Mouse (Mus musculus) limb, embryonic 12.5 days (tissue): ENCODE measurements around the gene Robo4. TPM values are rescaled to one million over a fixed set of nuclear protein-coding genes. Genes with fewer than 3 reads are reported as not detected.

Experiments used
- ATAC-seq: fragments of 200-750 bp; cut with Nextera tagmentation; 2 replicates; pipeline ENCODE4 v1.8.0; 2017; ENCODE audit warnings: low read depth, moderate TSS enrichment; ENCODE audit not compliant: insufficient number of reproducible peaks, insufficient read depth, low FRiP score, low TSS enrichment
- H3K27ac ChIP-seq: fragments of 300-500 bp; sonication (generic); 2 replicates; pipeline ENCODE4 v1.5.1; 2016; ENCODE audit warnings: mild to moderate bottlenecking, moderate library complexity
- H3K27me3 ChIP-seq: fragments of 300-500 bp; sonication (generic); 2 replicates; pipeline ENCODE4 v1.6.1; 2016; ENCODE audit warnings: mild to moderate bottlenecking, moderate library complexity
- H3K36me3 ChIP-seq: fragments of 300-500 bp; sonication (generic); 2 replicates; pipeline ENCODE4 v1.6.1; 2016; ENCODE audit warnings: mild to moderate bottlenecking, moderate library complexity
- H3K4me1 ChIP-seq: fragments of 300-500 bp; sonication (generic); replicated peaks from 2 replicates; pipeline ENCODE4 v1.6.1; 2016
- H3K4me2 ChIP-seq: fragments of 300-500 bp; sonication (generic); 2 replicates; pipeline ENCODE4 v1.6.1; 2016; ENCODE audit warnings: mild to moderate bottlenecking, moderate library complexity
- H3K4me3 ChIP-seq: fragments of 300-500 bp; sonication (generic); replicated peaks from 2 replicates; pipeline ENCODE4 v1.5.1; 2016; ENCODE audit warnings: mild to moderate bottlenecking
- H3K9ac ChIP-seq: fragments of 300-500 bp; sonication (generic); replicated peaks from 2 replicates; pipeline ENCODE4 v1.6.1; 2016; ENCODE audit warnings: mild to moderate bottlenecking, moderate library complexity
- H3K9me3 ChIP-seq: fragments of 300-500 bp; sonication (generic); 2 replicates; pipeline ENCODE4 v1.6.1; 2016; ENCODE audit warnings: mild to moderate bottlenecking, moderate library complexity
- WGBS: fragments of 180-500 bp; shearing (Covaris S2); methylation state at CpG from one replicate; pipeline ENCODE4 v1.1.7; 2016; 5-methylcytosine and 5-hydroxymethylcytosine counted together
- polyA plus RNA-seq: library from polyadenylated mRNA; unstranded; fragments of >200 nt; fragmentation: Nextera tagmentation; extraction: Ambion mirVana; gene quantifications from 2 replicates; pipeline ENCODE4 v1.2.1, GENCODE M21; 2016

The Robo4 gene
- polyA plus RNA-seq, 1 experiment from 2014 or later = 8.4 TPM

GRCm38 (mm10) chr9:37432026-37432666 lies 30.4 kb downstream of the Robo4 start:
- H3K4me1 ChIP-seq = peaks cover 17% of the 10 kb centered on the region
- no peaks in the 10 kb centered on the region for H3K36me3 ChIP-seq
- H3K27ac ChIP-seq = no peak overlapping the region
- WGBS = 2% methylated on average over 16 of the region's 17 CpGs
- peak overlapping the region; percentile 54 for H3K4me2 ChIP-seq
- no peak overlapping the region for H3K9ac ChIP-seq
- ATAC-seq = no peak
- peak overlapping the region; percentile 33; the same call in 1 of the 2 replicates for H3K4me3 ChIP-seq
- H3K27me3 ChIP-seq = peaks cover 97% of the 10 kb centered on the region
- H3K9me3 ChIP-seq = no peaks in the 10 kb centered on the region

DNA sequence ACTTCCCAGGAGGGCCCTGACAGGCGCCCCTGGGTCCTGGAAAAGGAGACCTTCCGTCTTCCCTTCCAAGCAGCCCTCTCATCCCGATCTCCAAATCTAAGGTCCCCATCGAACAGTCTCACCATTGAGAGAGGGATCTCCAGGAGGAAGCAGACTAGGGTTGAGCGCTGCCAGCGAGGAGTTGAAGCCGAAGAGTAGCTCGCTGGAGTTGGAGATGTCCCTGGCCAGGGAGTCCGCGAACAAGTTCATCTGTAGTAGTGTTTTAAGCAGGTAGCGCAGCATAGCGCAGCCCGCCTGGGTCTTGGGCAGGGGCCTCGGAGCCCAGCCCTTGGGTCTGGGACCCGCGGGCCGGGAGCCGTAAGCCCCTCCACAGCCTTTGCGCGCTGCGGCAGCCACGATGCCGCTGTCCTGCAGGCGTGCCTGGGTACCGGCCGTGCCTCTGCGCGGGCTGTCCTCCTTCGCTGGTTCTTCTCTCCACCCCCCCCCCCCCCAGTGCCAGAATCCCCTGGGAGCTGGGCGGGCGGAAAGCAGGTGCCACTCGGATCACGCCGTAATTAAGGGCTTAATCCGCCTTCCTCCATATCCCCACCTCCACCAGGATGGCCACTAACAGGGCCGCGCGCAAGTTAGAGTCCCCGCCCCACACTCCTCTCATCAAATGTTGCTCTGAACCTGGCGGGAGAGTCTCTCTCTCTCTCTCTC lies 31.2 kb downstream of the Robo4 start, which contains the start of gene Robo3:
Robo3 (minus strand) TSS at position 527 of the 702 bp plus-strand sequence.
- H3K36me3 ChIP-seq = no peaks in the 10 kb centered on the region
- 2% methylated on average over 39 of the region's 40 CpGs for WGBS
- H3K4me3 ChIP-seq = peak within 1 kb of the TSS; percentile 33
- H3K4me1 ChIP-seq = peaks cover 17% of the 10 kb centered on the region
- no peaks in the 10 kb centered on the region for H3K9me3 ChIP-seq
- H3K27ac ChIP-seq = no peak within 1 kb of the TSS
- peaks cover 95% of the 10 kb centered on the region for H3K27me3 ChIP-seq
- H3K9ac ChIP-seq = no peak within 1 kb of the TSS
- no peak for ATAC-seq
- peak within 1 kb of the TSS; percentile 54 for H3K4me2 ChIP-seq

- peak overlapping the region; percentile 54; the same call in 1 of the 2 replicates for H3K4me2 ChIP-seq
- peaks cover 92% of the 10 kb centered on the region for H3K27me3 ChIP-seq
- no peaks in the 10 kb centered on the region for H3K9me3 ChIP-seq
- H3K4me3 ChIP-seq = no peak overlapping the region
- H3K9ac ChIP-seq = no peak overlapping the region
- no peak for ATAC-seq
- no peaks in the 10 kb centered on the region for H3K36me3 ChIP-seq
- no peak overlapping the region for H3K27ac ChIP-seq
- peaks cover 17% of the 10 kb centered on the region for H3K4me1 ChIP-seq
- WGBS = 2% methylated on average over 18 of the region's 18 CpGs
Measured at GRCm38 (mm10) chr9:37433823-37434560, 32.3 kb downstream of the Robo4 start.

DNA sequence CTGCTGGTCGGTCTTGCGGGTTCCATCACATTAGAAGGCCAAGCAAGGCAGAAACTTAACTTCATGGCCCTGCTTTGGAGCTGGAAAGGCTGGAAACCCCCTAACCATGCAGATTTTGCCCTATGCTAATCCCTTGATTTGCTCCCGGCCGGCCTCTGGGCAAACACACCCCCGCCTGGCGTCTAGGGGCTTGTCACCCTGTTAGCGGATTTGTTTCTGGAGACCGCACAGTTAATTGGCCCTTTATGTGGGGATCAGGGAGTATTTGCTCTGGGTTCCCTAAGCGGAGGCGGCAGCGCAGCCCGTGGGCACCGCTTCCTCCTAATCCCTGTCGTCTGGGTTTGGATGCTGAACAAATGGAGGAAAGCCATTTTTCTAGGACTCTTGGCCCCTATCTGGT lies 33.2 kb downstream of the Robo4 start:
- no peak for ATAC-seq
- H3K9me3 ChIP-seq = no peaks in the 10 kb centered on the region
- H3K27me3 ChIP-seq = peaks cover 89% of the 10 kb centered on the region
- H3K9ac ChIP-seq = no peak overlapping the region
- no peak overlapping the region for H3K4me2 ChIP-seq
- H3K27ac ChIP-seq = no peak overlapping the region
- H3K4me3 ChIP-seq = no peak overlapping the region
- WGBS = 2% methylated on average over 14 of the region's 14 CpGs
- no peaks in the 10 kb centered on the region for H3K36me3 ChIP-seq
- peaks cover 17% of the 10 kb centered on the region for H3K4me1 ChIP-seq

DNA sequence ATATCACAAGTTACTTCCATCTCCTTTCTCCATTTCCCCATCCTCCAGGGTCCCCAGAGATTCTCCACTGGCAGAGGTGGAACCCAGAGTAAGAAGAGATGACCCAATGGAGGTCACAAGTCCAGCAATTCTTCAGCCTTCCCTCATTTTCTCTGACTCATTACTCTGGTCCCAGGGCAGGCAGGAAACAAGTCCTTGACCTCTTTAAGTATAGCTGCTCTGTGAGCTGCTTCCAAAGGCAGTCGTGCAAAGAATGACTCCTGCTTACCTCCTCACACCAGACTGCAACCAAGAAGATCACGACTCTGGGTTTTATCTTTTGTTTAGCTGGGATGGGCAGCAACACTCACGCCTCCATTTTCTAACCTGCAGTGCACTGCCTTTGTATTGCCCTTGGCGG lies 33.9 kb downstream of the Robo4 start:
- peaks cover 83% of the 10 kb centered on the region for H3K27me3 ChIP-seq
- H3K27ac ChIP-seq = no peak overlapping the region
- WGBS = 7% methylated on average over 4 of the region's 4 CpGs
- no peak overlapping the region for H3K4me3 ChIP-seq
- no peaks in the 10 kb centered on the region for H3K9me3 ChIP-seq
- H3K36me3 ChIP-seq = no peaks in the 10 kb centered on the region
- ATAC-seq = no peak
- no peak overlapping the region for H3K9ac ChIP-seq
- no peak overlapping the region for H3K4me2 ChIP-seq
- H3K4me1 ChIP-seq = peaks cover 17% of the 10 kb centered on the region

DNA sequence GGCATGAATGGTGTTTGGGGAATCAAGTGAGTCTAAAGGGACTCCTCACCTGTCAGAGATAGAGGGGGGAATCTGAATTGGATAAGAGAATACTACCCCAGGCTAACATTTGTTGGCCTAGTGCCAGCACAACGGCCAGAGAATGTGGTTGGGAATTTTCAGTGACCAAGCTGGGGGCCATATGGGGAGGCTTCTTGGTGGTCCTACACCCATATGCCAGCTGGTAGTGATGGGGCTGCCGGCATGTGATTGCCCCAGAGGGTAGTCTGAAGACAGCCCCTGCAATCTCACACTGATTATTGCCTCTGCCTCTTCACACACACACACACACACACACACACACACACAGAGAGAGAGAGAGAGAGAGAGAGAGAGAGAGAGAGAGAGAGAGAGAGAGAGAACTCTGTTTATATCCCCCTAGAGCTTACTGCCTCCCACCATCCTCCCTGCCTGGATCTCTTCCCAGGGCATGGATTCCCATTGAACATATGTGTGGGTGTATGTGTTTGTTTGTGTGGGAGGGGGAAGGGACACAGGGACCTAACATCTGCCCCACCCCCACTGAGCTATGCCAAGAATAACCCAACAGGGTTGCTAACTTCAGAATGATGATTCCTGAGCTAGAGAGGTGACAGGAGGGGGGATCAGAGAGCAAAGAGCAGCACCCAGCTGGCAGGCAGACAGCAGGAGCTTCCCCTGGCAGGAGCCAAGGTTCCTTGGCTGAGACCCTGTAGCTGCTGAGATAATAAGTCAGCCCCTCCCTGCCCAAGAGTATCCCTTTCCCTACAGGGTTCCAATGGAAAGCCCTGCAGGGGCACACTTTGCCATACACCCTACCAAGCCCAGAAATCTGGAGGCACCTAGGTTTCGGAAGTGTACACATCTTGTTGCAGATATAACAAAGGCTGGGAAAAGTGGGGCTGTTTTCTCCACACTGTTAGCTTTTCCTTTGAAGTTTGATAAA lies 36.4 kb downstream of the Robo4 start:
- Histone ChIP-seq H3K27me3 (peaks cover 59% of the 10 kb centered on the region), H3K36me3 (no peaks in the 10 kb centered on the region), H3K4me3 (no peak overlapping the region), H3K9me3 (no peaks in the 10 kb centered on the region), H3K4me2 (no peak overlapping the region), H3K9ac (no peak overlapping the region), H3K27ac (no peak overlapping the region), H3K4me1 (peaks cover 6% of the 10 kb centered on the region; the same call in 1 of the 2 replicates)
- WGBS = 35% methylated on average over 3 of the region's 3 CpGs
- no peak for ATAC-seq

- Histone ChIP-seq H3K9ac (no peak overlapping the region), H3K36me3 (no peaks in the 10 kb centered on the region), H3K4me3 (no peak overlapping the region), H3K27me3 (peaks cover 76% of the 10 kb centered on the region), H3K4me1 (peaks cover 27% of the 10 kb centered on the region), H3K4me2 (no peak overlapping the region), H3K9me3 (no peaks in the 10 kb centered on the region), H3K27ac (no peak overlapping the region)
- ATAC-seq = no peak
- WGBS = 3% methylated on average over 5 of the region's 5 CpGs
Measured at GRCm38 (mm10) chr9:37452401-37452800, 50.7 kb downstream of the Robo4 start.

DNA sequence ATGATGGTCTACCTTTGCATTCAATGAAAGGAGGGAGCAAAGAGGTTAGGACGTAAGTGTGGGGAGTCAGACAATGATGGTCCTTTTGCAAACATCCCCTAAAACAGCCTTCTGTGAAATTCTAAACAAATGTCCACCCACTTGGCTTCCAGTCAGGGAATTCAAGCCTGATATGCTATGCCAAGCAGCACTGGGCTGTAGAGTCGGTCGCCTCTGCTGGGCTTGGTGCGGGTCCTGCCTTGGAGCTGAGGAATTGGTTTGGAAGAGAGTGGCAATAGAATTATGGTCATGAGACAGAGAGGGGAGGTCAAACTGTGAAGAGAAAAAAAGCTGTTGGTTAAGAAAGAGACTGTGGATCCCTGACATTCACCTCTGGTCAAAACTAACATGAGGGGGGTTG lies 51.6 kb downstream of the Robo4 start:
- Histone ChIP-seq H3K9ac (no peak overlapping the region), H3K4me3 (no peak overlapping the region), H3K4me1 (peaks cover 27% of the 10 kb centered on the region), H3K9me3 (no peaks in the 10 kb centered on the region), H3K36me3 (no peaks in the 10 kb centered on the region), H3K27me3 (peaks cover 81% of the 10 kb centered on the region), H3K4me2 (no peak overlapping the region), H3K27ac (no peak overlapping the region)
- ATAC-seq = no peak
- WGBS = 33% methylated on average over 4 of the region's 4 CpGs

DNA sequence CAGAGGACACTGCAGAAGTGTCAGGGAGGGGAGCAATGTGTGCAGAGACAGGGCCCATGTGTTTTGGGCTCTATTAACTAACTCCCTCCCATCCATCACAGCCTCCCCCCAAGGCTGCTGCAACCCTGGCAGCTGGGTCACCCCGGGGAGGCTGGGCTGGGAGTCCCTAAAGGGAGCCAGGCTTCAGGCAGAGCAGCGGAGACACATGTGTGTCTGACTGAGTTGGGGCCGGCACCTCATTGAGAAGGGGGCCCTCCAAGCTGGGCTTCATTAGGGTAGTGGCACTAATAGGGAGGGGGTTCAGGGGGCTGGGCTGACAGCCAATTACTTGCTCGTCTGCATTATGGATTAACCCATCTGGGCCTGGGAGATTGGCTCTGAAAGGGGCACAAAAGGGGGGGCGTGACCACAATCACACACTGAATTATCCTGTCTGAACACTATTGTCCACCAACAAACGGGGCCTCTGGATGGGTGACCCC lies 52.4 kb downstream of the Robo4 start:
- no peak overlapping the region for H3K9ac ChIP-seq
- peaks cover 27% of the 10 kb centered on the region for H3K4me1 ChIP-seq
- H3K36me3 ChIP-seq = no peaks in the 10 kb centered on the region
- no peak overlapping the region for H3K27ac ChIP-seq
- no peak for ATAC-seq
- H3K4me3 ChIP-seq = no peak overlapping the region
- WGBS = 7% methylated on average over 6 of the region's 6 CpGs
- no peak overlapping the region for H3K4me2 ChIP-seq
- peaks cover 86% of the 10 kb centered on the region for H3K27me3 ChIP-seq
- H3K9me3 ChIP-seq = no peaks in the 10 kb centered on the region

- 0% methylated on average over 3 of the region's 3 CpGs for WGBS
- peaks cover 94% of the 10 kb centered on the region for H3K27me3 ChIP-seq
- no peaks in the 10 kb centered on the region for H3K9me3 ChIP-seq
- H3K36me3 ChIP-seq = no peaks in the 10 kb centered on the region
- peaks cover 31% of the 10 kb centered on the region for H3K4me1 ChIP-seq
- no peak for ATAC-seq
- no peak overlapping the region for H3K27ac ChIP-seq
- no peak overlapping the region for H3K4me2 ChIP-seq
- H3K9ac ChIP-seq = no peak overlapping the region
- H3K4me3 ChIP-seq = no peak overlapping the region
Measured at GRCm38 (mm10) chr9:37454991-37455390, 53.3 kb downstream of the Robo4 start.
